Mouse (Mus musculus) frontal cortex, postnatal 25 days (tissue): Measurements from ENCODE around the gene Arid4a.

Experiments
- DNase-seq, 2 experiments: peaks; one replicate each; pipeline ENCODE4 v3.0.0; 2022; ENCODE audit warnings: low spot score in 2 of 2

Gene Arid4a

GRCm38 (mm10) chr12:71147641-71148040 lies 131.9 kb downstream of the Arid4a start:
- peak in 1 of 2 experiments; percentile 34 for DNase-seq
